Mouse (Mus musculus): ENCODE measurements around the gene Agtpbp1. TPM values are rescaled to one million over a fixed set of nuclear protein-coding genes. Genes with fewer than 3 reads are reported as not detected.

Agtpbp1 gene
- polyA plus RNA-seq, 1 experiment from 2014 or later = 31.3 TPM

DNA sequence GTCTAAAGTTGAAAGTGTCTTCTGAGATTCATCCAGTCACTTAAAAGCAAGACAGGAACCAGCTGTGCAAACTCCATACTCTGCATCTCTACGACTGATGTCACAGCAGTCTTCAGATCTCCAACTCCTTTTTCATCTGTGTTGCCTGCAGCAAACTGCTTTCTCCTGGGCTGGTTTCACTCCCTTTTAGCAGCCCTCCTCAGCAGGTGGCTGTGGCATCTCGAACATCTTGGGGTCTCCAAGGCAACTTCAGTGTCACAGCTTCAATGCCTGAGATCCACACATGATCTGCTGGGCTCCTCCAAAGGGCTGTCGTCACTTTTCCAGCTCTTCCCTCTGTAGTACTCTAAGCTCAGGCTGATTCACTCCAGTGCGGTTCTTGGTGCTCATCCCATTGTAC is 5.7 kb upstream of the Agtpbp1 start:
- ATAC-seq (ENCODE audit: low FRiP score) (no peak), DNase-seq (ENCODE audit: low spot score) (no peak)
- Histone ChIP-seq H3K27ac (ENCODE audit: low read depth, low read length) (no peak overlapping the region), H3K4me1 (replicated peaks; ENCODE audit: control insufficient read depth, insufficient read depth, low read length) (0 out of 2 replicates have a peak, but pooled peaks cover 2% of the 10 kb centered on the region), H3K9me3 (ENCODE audit: control insufficient read depth, low read length) (no peaks in the 10 kb centered on the region), H3K36me3 (ENCODE audit: control insufficient read depth, insufficient read depth, low read length) (no peaks in the 10 kb centered on the region), H3K27me3 (ENCODE audit: control insufficient read depth, insufficient read depth, low read length) (no peaks in the 10 kb centered on the region), H3K4me3 (ENCODE audit: low read depth, low read length) (no peak overlapping the region), H3K4me2 (replicated peaks; ENCODE audit: low read depth, low read length) (no peak overlapping the region), H3K9ac (ENCODE audit: low read depth, low read length) (no peak overlapping the region)
- WGBS = 87% methylated on average over 4 of the region's 4 CpGs

DNA sequence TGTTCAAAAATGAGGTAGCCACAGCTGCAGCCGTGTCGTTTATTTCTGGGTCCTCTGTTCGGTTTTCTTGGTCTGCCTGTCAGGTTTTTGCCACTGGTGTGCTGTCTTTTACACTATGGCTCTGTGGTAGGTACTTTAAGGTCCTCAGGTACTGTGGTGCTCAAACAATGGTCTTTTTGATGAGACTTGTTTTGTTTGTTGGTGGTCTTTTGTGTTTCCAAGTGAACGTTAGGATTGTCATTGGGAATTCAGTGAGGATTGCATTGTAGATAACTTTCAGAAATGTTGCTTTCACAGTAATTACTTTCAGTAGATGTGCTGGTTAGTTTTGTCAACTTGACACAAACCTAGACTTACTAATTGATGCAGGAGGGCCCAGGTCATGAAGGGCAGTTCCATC is 4.6 kb upstream of the Agtpbp1 start:
- Histone ChIP-seq H3K9ac (ENCODE audit: low read depth, low read length) (no peak overlapping the region), H3K27me3 (ENCODE audit: control insufficient read depth, insufficient read depth, low read length) (no peaks in the 10 kb centered on the region), H3K9me3 (ENCODE audit: control insufficient read depth, low read length) (no peaks in the 10 kb centered on the region), H3K27ac (ENCODE audit: low read depth, low read length) (no peak overlapping the region), H3K36me3 (ENCODE audit: control insufficient read depth, insufficient read depth, low read length) (no peaks in the 10 kb centered on the region), H3K4me2 (replicated peaks; ENCODE audit: low read depth, low read length) (no peak overlapping the region), H3K4me3 (ENCODE audit: low read depth, low read length) (no peak overlapping the region), H3K4me1 (replicated peaks; ENCODE audit: control insufficient read depth, insufficient read depth, low read length) (0 out of 2 replicates have a peak, but pooled peaks cover 2% of the 10 kb centered on the region)
- 90% methylated on average over 4 of the region's 4 CpGs for WGBS
- DNase-seq (ENCODE audit: low spot score) = no peak
- ATAC-seq (ENCODE audit: low FRiP score) = no peak

DNA sequence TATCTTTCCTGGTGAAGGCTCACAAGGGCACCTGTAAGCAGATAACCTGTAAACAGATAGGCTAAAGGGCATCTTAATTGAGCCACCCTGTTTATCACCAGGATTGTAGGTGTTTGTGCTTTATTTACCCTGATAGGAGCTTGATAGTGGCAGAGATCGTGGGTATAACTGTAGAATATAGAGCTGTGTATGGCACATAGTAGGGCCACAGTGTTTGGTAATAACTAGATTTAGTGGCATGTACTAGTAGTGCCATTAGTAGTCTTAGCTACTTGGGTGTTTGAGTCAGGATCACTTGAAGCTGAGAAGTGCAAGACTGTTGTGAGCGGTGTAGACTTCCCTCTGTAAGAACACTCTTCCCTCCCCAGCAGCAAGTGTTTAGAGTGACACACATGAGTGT is 2.2 kb upstream of the Agtpbp1 start:
- WGBS = 92% methylated on average over 2 of the region's 2 CpGs
- H3K4me2 ChIP-seq (replicated peaks; ENCODE audit: low read depth, low read length) = no peak overlapping the region
- H3K9ac ChIP-seq (ENCODE audit: low read depth, low read length) = no peak overlapping the region
- no peaks in the 10 kb centered on the region for H3K36me3 ChIP-seq (ENCODE audit: control insufficient read depth, insufficient read depth, low read length)
- DNase-seq (ENCODE audit: low spot score) (no peak), ATAC-seq (ENCODE audit: low FRiP score) (no peak)
- no peak overlapping the region for H3K4me3 ChIP-seq (ENCODE audit: low read depth, low read length)
- H3K27ac ChIP-seq (ENCODE audit: low read depth, low read length) = no peak overlapping the region
- no peaks in the 10 kb centered on the region for H3K9me3 ChIP-seq (ENCODE audit: control insufficient read depth, low read length)
- 0 out of 2 replicates have a peak, but pooled peaks cover 2% of the 10 kb centered on the region for H3K4me1 ChIP-seq (replicated peaks; ENCODE audit: control insufficient read depth, insufficient read depth, low read length)
- H3K27me3 ChIP-seq (ENCODE audit: control insufficient read depth, insufficient read depth, low read length) = no peaks in the 10 kb centered on the region

DNA sequence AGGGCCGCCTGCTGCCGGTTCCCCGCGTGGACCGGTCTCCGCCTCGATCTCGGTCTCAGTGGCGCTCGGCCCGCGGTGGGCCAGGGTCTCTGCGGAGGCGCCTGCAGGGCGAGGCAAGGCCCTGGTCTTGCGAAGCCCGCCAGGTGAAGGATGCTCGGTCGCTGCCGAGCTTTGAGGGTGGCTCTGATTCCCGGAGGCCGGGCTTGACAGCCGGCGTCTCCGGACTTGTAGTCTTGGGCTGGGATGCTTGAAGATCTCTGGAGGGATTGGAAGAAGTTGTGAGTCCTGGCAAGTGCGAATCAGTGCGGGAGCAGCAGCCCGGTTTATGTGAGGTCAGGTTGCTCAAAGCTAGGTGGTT is 600 bp upstream of the Agtpbp1 start:
- no peak for DNase-seq (ENCODE audit: low spot score)
- peak overlapping the region; percentile 71 for H3K4me2 ChIP-seq (replicated peaks; ENCODE audit: low read depth, low read length)
- WGBS = under 1% methylated on average over 24 of the region's 28 CpGs

DNA sequence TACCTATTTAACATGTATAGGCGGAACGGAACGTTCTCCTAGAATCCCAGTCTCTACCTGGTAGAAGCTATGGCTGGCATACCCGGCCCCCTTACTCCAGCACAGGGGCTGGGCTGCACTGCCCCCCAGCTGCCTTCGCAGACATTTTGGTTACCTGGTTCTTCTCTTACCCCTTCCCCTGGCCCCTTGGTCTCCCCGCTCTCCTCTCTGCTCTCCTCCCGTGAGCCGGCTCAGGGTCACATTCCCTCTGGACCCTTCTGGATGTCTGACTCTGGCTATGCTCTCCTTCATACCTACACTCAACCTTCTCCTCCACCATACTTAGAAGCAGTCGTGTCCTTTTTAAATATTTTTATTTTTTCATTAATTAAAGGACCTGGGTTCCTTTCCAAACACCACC is 546 bp downstream of the Agtpbp1 start:
- Histone ChIP-seq H3K9me3 (ENCODE audit: control insufficient read depth, low read length) (no peaks in the 10 kb centered on the region), H3K27me3 (ENCODE audit: control insufficient read depth, insufficient read depth, low read length) (no peaks in the 10 kb centered on the region), H3K27ac (ENCODE audit: low read depth, low read length) (peak overlapping the region; percentile 61; the same call in 1 of the 2 replicates), H3K4me3 (ENCODE audit: low read depth, low read length) (peak overlapping the region; percentile 89), H3K9ac (ENCODE audit: low read depth, low read length) (peak overlapping the region; percentile 65), H3K4me1 (replicated peaks; ENCODE audit: control insufficient read depth, insufficient read depth, low read length) (0 out of 2 replicates have a peak, but pooled peaks cover 2% of the 10 kb centered on the region), H3K4me2 (replicated peaks; ENCODE audit: low read depth, low read length) (peak overlapping the region; percentile 79), H3K36me3 (ENCODE audit: control insufficient read depth, insufficient read depth, low read length) (no peaks in the 10 kb centered on the region)
- DNase-seq (ENCODE audit: low spot score) (peak; percentile 54), ATAC-seq (ENCODE audit: low FRiP score) (peak; percentile 69)
- 4% methylated on average over 9 of the region's 9 CpGs for WGBS

More for the DNA sequence above, 600 bp upstream of the Agtpbp1 start:
- no peaks in the 10 kb centered on the region for H3K36me3 ChIP-seq (ENCODE audit: control insufficient read depth, insufficient read depth, low read length)
- H3K27ac ChIP-seq (ENCODE audit: low read depth, low read length) = peak overlapping the region; percentile 61
- 0 out of 2 replicates have a peak, but pooled peaks cover 2% of the 10 kb centered on the region for H3K4me1 ChIP-seq (replicated peaks; ENCODE audit: control insufficient read depth, insufficient read depth, low read length)
- ATAC-seq (ENCODE audit: low FRiP score) = no peak
- peak overlapping the region; percentile 86 for H3K9ac ChIP-seq (ENCODE audit: low read depth, low read length)
- no peaks in the 10 kb centered on the region for H3K27me3 ChIP-seq (ENCODE audit: control insufficient read depth, insufficient read depth, low read length)
- H3K9me3 ChIP-seq (ENCODE audit: control insufficient read depth, low read length) = no peaks in the 10 kb centered on the region
- peak overlapping the region; percentile 89 for H3K4me3 ChIP-seq (ENCODE audit: low read depth, low read length)

DNA sequence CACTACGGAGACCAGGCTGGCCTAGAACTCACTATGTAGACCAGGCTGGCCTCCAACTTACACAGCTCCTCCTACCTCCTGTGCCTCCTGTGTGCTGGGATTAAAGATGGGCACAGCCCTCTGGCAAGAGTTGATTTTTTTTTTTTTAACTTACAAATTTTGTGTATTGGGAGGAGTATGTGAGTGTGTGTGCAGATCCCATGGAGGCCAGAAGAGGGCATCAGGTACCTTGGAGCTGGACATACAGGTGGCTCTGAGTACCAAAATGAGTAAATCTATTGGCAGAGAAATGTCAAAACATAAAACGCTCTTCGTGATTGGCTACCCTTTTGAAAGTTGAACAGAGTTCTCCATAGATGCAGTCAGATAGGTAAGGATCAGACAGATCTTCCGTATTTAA is 4.1 kb downstream of the Agtpbp1 start:
- Histone ChIP-seq H3K4me1 (replicated peaks; ENCODE audit: control insufficient read depth, insufficient read depth, low read length) (no peaks in the 10 kb centered on the region), H3K27ac (ENCODE audit: low read depth, low read length) (no peak overlapping the region), H3K9ac (ENCODE audit: low read depth, low read length) (no peak overlapping the region), H3K27me3 (ENCODE audit: control insufficient read depth, insufficient read depth, low read length) (no peaks in the 10 kb centered on the region), H3K9me3 (ENCODE audit: control insufficient read depth, low read length) (no peaks in the 10 kb centered on the region), H3K36me3 (ENCODE audit: control insufficient read depth, insufficient read depth, low read length) (no peaks in the 10 kb centered on the region), H3K4me3 (ENCODE audit: low read depth, low read length) (no peak overlapping the region), H3K4me2 (replicated peaks; ENCODE audit: low read depth, low read length) (no peak overlapping the region)
- DNase-seq (ENCODE audit: low spot score) (no peak), ATAC-seq (ENCODE audit: low FRiP score) (no peak)
- WGBS = 92% methylated on average over 4 of the region's 4 CpGs

DNA sequence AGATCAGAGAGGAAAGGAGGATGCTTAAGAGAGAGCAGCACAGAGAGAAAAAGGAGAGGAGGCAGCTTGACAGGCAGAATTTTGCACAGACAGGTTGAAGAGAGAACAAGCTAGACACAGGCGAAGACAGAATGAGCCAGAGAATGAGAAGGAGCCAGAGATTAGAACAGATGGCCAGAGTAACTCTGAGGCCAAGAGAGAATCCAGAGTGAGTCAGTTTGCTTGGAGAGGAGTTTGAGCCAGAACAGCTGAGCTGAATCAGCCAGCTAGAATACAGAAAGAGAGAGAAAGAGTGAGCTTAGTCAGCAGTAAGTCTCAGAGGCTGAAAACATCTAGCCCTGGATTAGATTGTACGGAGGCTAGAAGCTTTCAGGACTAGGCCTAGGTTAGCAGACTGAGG is 12.5 kb downstream of the Agtpbp1 start:
- H3K36me3 ChIP-seq (ENCODE audit: control insufficient read depth, insufficient read depth, low read length) = no peaks in the 10 kb centered on the region
- ATAC-seq (ENCODE audit: low FRiP score) = no peak
- no peak overlapping the region for H3K4me2 ChIP-seq (replicated peaks; ENCODE audit: low read depth, low read length)
- no peak for DNase-seq (ENCODE audit: low spot score)
- no peak overlapping the region for H3K4me3 ChIP-seq (ENCODE audit: low read depth, low read length)
- no peaks in the 10 kb centered on the region for H3K4me1 ChIP-seq (replicated peaks; ENCODE audit: control insufficient read depth, insufficient read depth, low read length)
- 87% methylated on average over 2 of the region's 2 CpGs for WGBS
- no peak overlapping the region for H3K27ac ChIP-seq (ENCODE audit: low read depth, low read length)
- no peaks in the 10 kb centered on the region for H3K9me3 ChIP-seq (ENCODE audit: control insufficient read depth, low read length)
- no peak overlapping the region for H3K9ac ChIP-seq (ENCODE audit: low read depth, low read length)
- no peaks in the 10 kb centered on the region for H3K27me3 ChIP-seq (ENCODE audit: control insufficient read depth, insufficient read depth, low read length)

DNA sequence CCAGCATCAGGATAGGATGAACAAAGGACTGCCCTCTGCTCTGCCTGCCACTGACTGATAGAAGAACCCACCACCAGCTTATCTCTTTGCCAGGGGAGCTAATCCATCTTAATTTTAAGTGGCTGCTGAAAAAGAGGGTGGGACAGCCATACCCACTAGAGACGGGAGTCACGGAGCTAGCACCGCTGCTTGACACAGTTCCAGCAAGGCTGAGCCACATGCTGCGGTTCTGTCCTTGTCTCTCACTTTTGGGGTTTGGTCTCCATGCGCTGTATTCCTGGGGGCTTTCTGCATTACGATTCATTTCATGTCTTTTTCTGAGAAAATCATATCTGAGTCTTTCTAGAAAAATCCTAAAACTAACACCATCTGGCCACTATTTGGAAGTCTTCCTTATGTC is 13.9 kb downstream of the Agtpbp1 start:
- no peak overlapping the region for H3K4me2 ChIP-seq (replicated peaks; ENCODE audit: low read depth, low read length)
- no peaks in the 10 kb centered on the region for H3K9me3 ChIP-seq (ENCODE audit: control insufficient read depth, low read length)
- no peaks in the 10 kb centered on the region for H3K27me3 ChIP-seq (ENCODE audit: control insufficient read depth, insufficient read depth, low read length)
- H3K36me3 ChIP-seq (ENCODE audit: control insufficient read depth, insufficient read depth, low read length) = no peaks in the 10 kb centered on the region
- ATAC-seq (ENCODE audit: low FRiP score) (no peak), DNase-seq (ENCODE audit: low spot score) (no peak)
- WGBS = 94% methylated on average over 6 of the region's 6 CpGs
- no peak overlapping the region for H3K4me3 ChIP-seq (ENCODE audit: low read depth, low read length)
- no peak overlapping the region for H3K9ac ChIP-seq (ENCODE audit: low read depth, low read length)
- H3K27ac ChIP-seq (ENCODE audit: low read depth, low read length) = no peak overlapping the region
- H3K4me1 ChIP-seq (replicated peaks; ENCODE audit: control insufficient read depth, insufficient read depth, low read length) = no peaks in the 10 kb centered on the region

DNA sequence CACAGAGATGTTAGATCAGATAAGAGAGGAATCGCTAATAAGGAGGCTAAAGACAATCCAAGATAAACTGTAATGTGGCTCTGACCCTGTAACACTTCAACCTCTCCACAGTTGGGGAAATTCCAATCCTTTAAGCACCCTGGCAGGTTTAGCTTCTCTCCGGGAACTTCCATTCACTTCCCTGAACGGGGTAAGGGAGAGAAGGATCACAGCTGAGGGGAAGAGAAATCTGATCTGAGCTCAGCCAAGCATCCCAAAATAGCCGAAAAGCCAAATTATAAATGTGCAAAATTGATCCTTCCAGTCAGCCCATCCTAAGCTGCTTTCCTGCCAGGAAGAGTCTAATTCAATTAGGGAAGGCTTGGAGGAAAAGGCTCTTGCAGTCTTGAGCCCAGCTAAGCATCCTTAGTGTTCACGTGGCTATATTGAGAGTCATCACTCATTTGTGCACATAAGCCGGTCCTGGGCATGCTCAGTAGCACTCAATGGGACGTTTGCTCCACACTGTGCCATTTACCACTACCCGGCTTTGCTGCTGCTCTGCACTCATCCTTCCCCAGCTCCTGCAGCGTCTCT is 19.0 kb downstream of the Agtpbp1 start:
- ATAC-seq (ENCODE audit: low FRiP score) (no peak), DNase-seq (ENCODE audit: low spot score) (no peak)
- H3K4me3 ChIP-seq (ENCODE audit: low read depth, low read length) = no peak overlapping the region
- H3K9me3 ChIP-seq (ENCODE audit: control insufficient read depth, low read length) = no peaks in the 10 kb centered on the region
- H3K27ac ChIP-seq (ENCODE audit: low read depth, low read length) = no peak overlapping the region
- no peak overlapping the region for H3K4me2 ChIP-seq (replicated peaks; ENCODE audit: low read depth, low read length)
- no peaks in the 10 kb centered on the region for H3K36me3 ChIP-seq (ENCODE audit: control insufficient read depth, insufficient read depth, low read length)
- no peak overlapping the region for H3K9ac ChIP-seq (ENCODE audit: low read depth, low read length)
- no peaks in the 10 kb centered on the region for H3K4me1 ChIP-seq (replicated peaks; ENCODE audit: control insufficient read depth, insufficient read depth, low read length)
- H3K27me3 ChIP-seq (ENCODE audit: control insufficient read depth, insufficient read depth, low read length) = no peaks in the 10 kb centered on the region
- WGBS = 71% methylated on average over 9 of the region's 9 CpGs
